8 mouse cellular contexts compared by ENCODE assay signal in genomic region chr7:12835779-12836178, GRCm38 (mm10). TPM values are rescaled to one million over a fixed set of nuclear protein-coding genes. Genes with fewer than 3 reads are reported as not detected.
DNase-seq lines count a peak whose midpoint lies in the region; ATAC-seq and TF ChIP-seq lines count a peak whose summit lies in the region.

No protein-coding gene starts in this region.

- ATAC-seq in lung, embryonic 14.5 days (ENCODE audit: insufficient read depth), result no peak
- ATAC-seq in limb, embryonic 11.5 days (ENCODE audit: insufficient number of reproducible peaks, low FRiP score, low TSS enrichment, low read depth), result no peak
- no peak for ATAC-seq in neural tube, embryonic 15.5 days (ENCODE audit: low FRiP score)

- peak overlapping the region; percentile 65 for H3K4me2 ChIP-seq in lung, embryonic 14.5 days
- H3K4me2 ChIP-seq in limb, embryonic 11.5 days (ENCODE audit: low read depth, severe bottlenecking), result peak overlapping the region; percentile 41
- peak overlapping the region; percentile 67 for H3K4me2 ChIP-seq in neural tube, embryonic 15.5 days

- TF ChIP-seq CTCF in lung, embryonic 14.5 days (IDR thresholded peaks at IDR 0.05; ENCODE audit: low read depth), result no peak

- no peak for DNase-seq in lung, embryonic 14.5 days
- no peak for DNase-seq in lung, adult 18-20 months
- DNase-seq in forebrain, embryonic 10.5 days (ENCODE audit: extremely low spot score, low spot score), result no peak
- DNase-seq in limb, embryonic 11.5 days (ENCODE audit: low spot score), result no peak
- no peak for DNase-seq in cerebellum, adult 9-11 months
- DNase-seq in spleen, adult 12 weeks (ENCODE audit: low spot score), result no peak
- no peak for DNase-seq in retina, postnatal 1 day

- H3K9me3 ChIP-seq in lung, embryonic 14.5 days (ENCODE audit: low read depth, low read length), result peaks cover 37% of the 10 kb centered on the region
- H3K9me3 ChIP-seq in forebrain, embryonic 10.5 days, result peaks cover 59% of the 10 kb centered on the region
- peaks cover 8% of the 10 kb centered on the region; the same call in 1 of the 2 replicates for H3K9me3 ChIP-seq in limb, embryonic 11.5 days (ENCODE audit: control insufficient read depth, low read length)
- peaks cover 42% of the 10 kb centered on the region for H3K9me3 ChIP-seq in neural tube, embryonic 15.5 days (replicated peaks)

- no peaks in the 10 kb centered on the region for H3K4me1 ChIP-seq in lung, embryonic 14.5 days (ENCODE audit: insufficient read depth)
- H3K4me1 ChIP-seq in forebrain, embryonic 10.5 days, result peaks cover 10% of the 10 kb centered on the region; the same call in 1 of the 2 replicates
- H3K4me1 ChIP-seq in limb, embryonic 11.5 days (ENCODE audit: control insufficient read depth, insufficient read depth, low read length), result no peaks in the 10 kb centered on the region
- H3K4me1 ChIP-seq in neural tube, embryonic 15.5 days, result peaks cover 7% of the 10 kb centered on the region; the same call in 1 of the 2 replicates

- peak overlapping the region; percentile 54 for H3K4me3 ChIP-seq in lung, embryonic 14.5 days (ENCODE audit: low read depth, low read length)
- H3K4me3 ChIP-seq in forebrain, embryonic 10.5 days, result peak overlapping the region; percentile 57
- H3K4me3 ChIP-seq in limb, embryonic 11.5 days (ENCODE audit: low read depth, low read length), result no peak overlapping the region
- H3K4me3 ChIP-seq in neural tube, embryonic 15.5 days (replicated peaks), result peak overlapping the region; percentile 60

- no peak overlapping the region; the same call in 1 of the 2 replicates for H3K9ac ChIP-seq in lung, embryonic 14.5 days
- no peak overlapping the region for H3K9ac ChIP-seq in limb, embryonic 11.5 days (ENCODE audit: low read length)
- H3K9ac ChIP-seq in neural tube, embryonic 15.5 days (replicated peaks), result no peak overlapping the region

- no peaks in the 10 kb centered on the region for H3K27me3 ChIP-seq in lung, embryonic 14.5 days (ENCODE audit: insufficient read depth, low read length)
- no peaks in the 10 kb centered on the region for H3K27me3 ChIP-seq in forebrain, embryonic 10.5 days (ENCODE audit: poor library complexity, severe bottlenecking)
- no peaks in the 10 kb centered on the region for H3K27me3 ChIP-seq in limb, embryonic 11.5 days (ENCODE audit: control insufficient read depth, insufficient read depth, low read length)
- H3K27me3 ChIP-seq in neural tube, embryonic 15.5 days (replicated peaks), result no peaks in the 10 kb centered on the region

- H3K36me3 ChIP-seq in lung, embryonic 14.5 days (ENCODE audit: insufficient read depth), result peaks cover 45% of the 10 kb centered on the region
- H3K36me3 ChIP-seq in forebrain, embryonic 10.5 days (replicated peaks), result peaks cover 50% of the 10 kb centered on the region
- H3K36me3 ChIP-seq in limb, embryonic 11.5 days (ENCODE audit: control insufficient read depth, insufficient read depth, low read length), result peaks cover 21% of the 10 kb centered on the region; the same call in 1 of the 2 replicates
- peaks cover 44% of the 10 kb centered on the region for H3K36me3 ChIP-seq in neural tube, embryonic 15.5 days

- WGBS in lung, embryonic 14.5 days, result 97% methylated on average over 4 of the region's 4 CpGs
- WGBS in forebrain, embryonic 10.5 days, result 94% methylated on average over 4 of the region's 4 CpGs
- WGBS in limb, embryonic 11.5 days, result 95% methylated on average over 4 of the region's 4 CpGs
- 96% methylated on average over 4 of the region's 4 CpGs for WGBS in neural tube, embryonic 15.5 days

- H3K27ac ChIP-seq in lung, embryonic 14.5 days (ENCODE audit: low read depth), result no peak overlapping the region
- no peak overlapping the region for H3K27ac ChIP-seq in forebrain, embryonic 10.5 days
- H3K27ac ChIP-seq in limb, embryonic 11.5 days (replicated peaks; ENCODE audit: low read depth, low read length), result no peak overlapping the region
- no peak overlapping the region for H3K27ac ChIP-seq in neural tube, embryonic 15.5 days (replicated peaks)

RNA-seq across cellular contexts. Expression of gene Zfp110, which starts 1.2 kb away (rescaled TPM):
- 41.2 and 41.5 TPM in 2 replicates for polyA plus RNA-seq in lung, embryonic 14.5 days (2014; fragmentation: Nextera tagmentation; extraction: Ambion mirVana)
- polyA plus RNA-seq in forebrain, embryonic 10.5 days (2016; fragmentation: Nextera tagmentation; extraction: Ambion mirVana), result 28.7 and 30.1 TPM in 2 replicates
- 38.3 and 38.4 TPM in 2 replicates for polyA plus RNA-seq in limb, embryonic 11.5 days (2014; fragmentation: Nextera tagmentation; extraction: Ambion mirVana)
- 23.4 and 25.4 TPM in 2 replicates for polyA plus RNA-seq in neural tube, embryonic 15.5 days (2015; fragmentation: Nextera tagmentation; extraction: Ambion mirVana)

RNA-seq across cellular contexts. Expression of gene Zfp329, which starts 17.1 kb away (rescaled TPM):
- 14.6 and 16.3 TPM in 2 replicates for polyA plus RNA-seq in lung, embryonic 14.5 days (2014; fragmentation: Nextera tagmentation; extraction: Ambion mirVana)
- polyA plus RNA-seq in forebrain, embryonic 10.5 days (2016; fragmentation: Nextera tagmentation; extraction: Ambion mirVana), result 17.8 and 18.4 TPM in 2 replicates
- polyA plus RNA-seq in limb, embryonic 11.5 days (2014; fragmentation: Nextera tagmentation; extraction: Ambion mirVana), result 18.5 and 21.1 TPM in 2 replicates
- 26.7 and 27.0 TPM in 2 replicates for polyA plus RNA-seq in neural tube, embryonic 15.5 days (2015; fragmentation: Nextera tagmentation; extraction: Ambion mirVana)

RNA-seq across cellular contexts. Expression of gene Zscan18, which starts 32.3 kb away (rescaled TPM):
- polyA plus RNA-seq in lung, embryonic 14.5 days (2014; fragmentation: Nextera tagmentation; extraction: Ambion mirVana), result 6.9 and 7.6 TPM in 2 replicates
- polyA plus RNA-seq in forebrain, embryonic 10.5 days (2016; fragmentation: Nextera tagmentation; extraction: Ambion mirVana), result 12.3 and 13.2 TPM in 2 replicates
- 11.6 and 17.7 TPM in 2 replicates for polyA plus RNA-seq in limb, embryonic 11.5 days (2014; fragmentation: Nextera tagmentation; extraction: Ambion mirVana)
- polyA plus RNA-seq in neural tube, embryonic 15.5 days (2015; fragmentation: Nextera tagmentation; extraction: Ambion mirVana), result 25.2 and 33.4 TPM in 2 replicates

RNA-seq across cellular contexts. Expression of gene Zfp128, which starts 45.2 kb away (rescaled TPM):
- 4.3 and 4.7 TPM in 2 replicates for polyA plus RNA-seq in lung, embryonic 14.5 days (2014; fragmentation: Nextera tagmentation; extraction: Ambion mirVana)
- 4.4 and 5.1 TPM in 2 replicates for polyA plus RNA-seq in forebrain, embryonic 10.5 days (2016; fragmentation: Nextera tagmentation; extraction: Ambion mirVana)
- polyA plus RNA-seq in limb, embryonic 11.5 days (2014; fragmentation: Nextera tagmentation; extraction: Ambion mirVana), result 6.3 and 7.7 TPM in 2 replicates
- 6.7 and 7.5 TPM in 2 replicates for polyA plus RNA-seq in neural tube, embryonic 15.5 days (2015; fragmentation: Nextera tagmentation; extraction: Ambion mirVana)
